Mouse (Mus musculus): ENCODE measurements around the gene Sept9. TPM values are rescaled to one million over a fixed set of nuclear protein-coding genes. Genes with fewer than 3 reads are reported as not detected.

The Sept9 gene
- polyA plus RNA-seq, 1 experiment, result 493 TPM

DNA sequence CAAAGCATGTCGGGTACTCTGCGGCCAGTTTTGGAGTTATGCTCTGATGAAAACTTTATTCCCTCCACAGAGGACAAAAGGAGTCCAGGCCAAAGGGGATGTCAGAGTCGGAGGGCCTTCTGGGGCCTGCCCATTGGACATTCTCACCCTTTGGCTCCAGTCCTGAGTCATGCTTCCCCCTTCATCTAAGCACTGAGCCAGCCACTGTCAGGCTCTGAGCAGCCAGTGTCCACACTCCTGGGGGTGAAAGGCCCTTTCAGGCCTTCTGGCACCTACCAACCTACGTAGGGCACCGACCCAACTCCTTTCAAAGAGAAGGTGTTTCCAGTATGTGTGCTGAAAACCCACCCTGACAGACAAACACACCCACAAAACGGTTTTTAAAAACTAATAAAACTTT lies 3.8 kb upstream of the Sept9 start:
- no peak for TF ChIP-seq GATA1 (IDR thresholded peaks at IDR 0.05; ENCODE audit: low read length)

DNA sequence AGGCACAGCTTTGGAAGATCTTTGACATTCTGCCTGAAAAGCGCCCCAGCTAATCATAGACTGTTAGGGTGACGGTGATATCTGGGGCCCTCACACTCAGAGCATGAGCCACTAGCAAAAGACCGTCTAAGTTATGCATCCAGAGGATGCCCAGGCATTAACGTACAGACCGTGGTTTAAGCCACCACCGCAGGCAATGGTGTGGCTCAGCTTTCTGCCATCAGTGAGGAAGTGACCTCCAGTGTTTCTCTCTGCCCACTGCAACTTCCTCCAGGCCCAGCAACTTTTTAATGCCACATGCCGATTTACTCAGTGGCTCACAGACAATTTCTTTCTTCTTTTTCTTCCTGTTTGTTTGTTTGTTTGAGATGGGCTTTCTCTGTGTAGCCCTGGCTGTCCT lies 2.8 kb upstream of the Sept9 start:
- no peak for TF ChIP-seq GATA1 (IDR thresholded peaks at IDR 0.05; ENCODE audit: low read length)

DNA sequence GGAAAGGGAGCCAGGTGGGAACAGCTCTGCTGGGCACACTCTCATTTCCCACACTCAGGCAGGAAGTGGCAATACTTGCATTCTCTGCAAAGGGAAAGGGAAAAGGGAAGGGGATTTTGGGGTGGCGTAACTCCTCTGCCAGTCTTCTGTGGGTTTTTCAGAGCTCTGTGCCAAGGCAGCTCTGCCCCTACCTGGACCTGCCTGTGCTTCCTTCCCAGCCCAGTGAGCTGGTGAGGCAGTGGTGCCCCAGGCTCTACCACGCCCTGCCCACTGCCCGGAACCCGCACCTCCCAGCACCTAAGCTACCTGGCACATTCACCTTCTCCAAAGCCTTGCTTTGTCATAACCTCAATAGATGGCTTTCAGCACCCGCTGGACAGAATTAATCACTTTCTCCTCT lies 1.3 kb upstream of the Sept9 start:
- TF ChIP-seq GATA1 (IDR thresholded peaks at IDR 0.05; ENCODE audit: low read length), result no peak

DNA sequence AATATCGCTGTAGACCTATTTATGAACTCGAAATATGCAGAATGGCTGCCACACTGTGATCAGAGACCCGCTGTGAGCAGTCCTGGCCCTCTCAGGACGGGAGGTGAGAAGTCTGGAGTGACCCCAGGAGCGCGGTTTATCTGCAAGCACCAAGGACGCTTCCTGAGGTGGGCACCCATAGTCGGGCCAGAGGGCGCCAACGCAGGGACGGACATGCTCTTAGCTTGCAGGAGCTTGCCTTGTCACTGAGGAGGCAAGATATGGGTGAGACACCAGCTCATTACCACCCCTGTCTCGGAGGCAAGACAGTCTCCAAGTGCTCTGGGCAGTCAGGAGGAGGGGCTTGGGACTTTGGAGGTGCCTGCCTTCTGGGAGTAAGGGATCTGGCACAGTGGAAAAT lies 2.4 kb downstream of the Sept9 start:
- TF ChIP-seq GATA1 (IDR thresholded peaks at IDR 0.05; ENCODE audit: low read length), result no peak

DNA sequence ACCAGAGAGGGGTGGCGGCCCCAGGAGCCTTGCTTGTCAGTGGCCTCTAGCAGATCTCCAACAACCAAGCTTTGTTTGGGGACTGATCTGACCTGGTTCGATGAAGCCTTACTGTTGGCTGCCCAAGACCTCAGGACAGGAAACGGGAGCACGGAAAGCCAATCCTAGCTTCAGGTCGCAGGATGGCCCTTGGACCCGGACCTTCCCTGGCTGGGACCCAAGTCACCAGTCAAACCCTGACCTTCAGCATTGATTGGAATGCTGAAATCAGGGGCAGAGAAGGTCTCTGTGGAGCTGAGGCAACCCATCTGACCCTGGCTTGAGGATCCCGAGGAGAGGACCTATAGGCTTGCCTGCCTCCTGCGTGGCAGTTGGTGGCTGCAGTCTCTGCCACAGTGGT lies 5.1 kb downstream of the Sept9 start:
- TF ChIP-seq GATA1 (IDR thresholded peaks at IDR 0.05; ENCODE audit: low read length), result no peak

DNA sequence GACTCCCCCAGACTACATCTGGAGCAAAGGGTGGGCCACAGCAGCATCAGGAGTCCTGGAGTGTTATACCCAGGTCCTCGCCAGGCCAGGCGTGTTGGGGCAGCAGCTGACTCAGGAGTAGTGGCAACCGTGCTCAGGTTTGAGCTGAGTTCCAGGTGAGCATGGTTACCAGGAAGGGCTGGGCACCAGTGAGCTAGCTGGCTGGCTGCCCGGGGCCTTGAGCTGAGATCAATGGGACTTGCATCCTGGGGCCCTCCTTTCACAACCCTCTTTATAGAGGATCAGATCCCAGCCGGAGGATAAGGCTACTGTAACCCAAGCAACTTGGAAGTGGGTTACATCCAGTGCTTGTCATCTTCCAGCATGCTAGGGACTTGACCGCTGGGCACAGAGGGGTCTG lies 5.6 kb downstream of the Sept9 start:
- no peak for TF ChIP-seq GATA1 (IDR thresholded peaks at IDR 0.05; ENCODE audit: low read length)

DNA sequence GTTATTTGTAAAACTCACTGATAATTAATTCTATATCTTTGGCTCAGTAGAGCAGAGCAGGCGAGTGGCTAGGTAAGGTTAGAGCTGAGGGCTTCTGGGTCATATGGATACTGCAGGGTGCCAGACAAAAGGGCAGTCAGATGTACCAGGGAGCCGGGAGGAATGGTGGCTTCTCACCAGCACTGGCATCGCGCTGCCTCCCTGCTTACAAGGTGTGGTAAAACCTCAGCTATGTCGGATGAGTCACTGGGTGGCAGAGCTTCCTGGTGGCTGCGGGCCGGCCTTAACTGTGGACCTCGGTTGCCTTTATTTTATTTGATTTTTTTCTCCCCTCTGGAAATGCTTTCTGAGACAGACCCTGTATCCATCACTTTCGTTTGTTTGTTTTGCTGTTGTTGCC lies 6.0 kb downstream of the Sept9 start:
- no peak for TF ChIP-seq GATA1 (IDR thresholded peaks at IDR 0.05; ENCODE audit: low read length)

DNA sequence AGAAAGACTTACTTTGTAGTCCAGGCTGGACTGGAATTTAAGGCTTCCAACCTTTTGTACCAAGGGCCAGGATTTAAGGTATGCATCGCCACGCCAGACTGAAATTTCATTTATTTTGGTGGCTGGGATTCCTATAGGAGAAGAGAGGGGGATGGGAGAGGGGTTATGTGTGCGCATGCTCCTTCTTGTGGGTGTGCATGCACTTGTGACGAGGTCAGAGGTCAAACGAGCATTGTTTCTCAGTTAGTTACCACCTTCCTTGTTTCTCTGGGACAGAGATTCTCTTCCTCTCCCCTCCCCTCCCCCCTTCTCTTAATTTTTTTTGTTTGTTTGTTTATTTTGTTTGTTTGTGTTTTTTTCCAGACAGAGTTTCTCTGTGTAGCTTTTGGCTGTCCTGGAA lies 8.0 kb downstream of the Sept9 start:
- no peak for TF ChIP-seq GATA1 (IDR thresholded peaks at IDR 0.05; ENCODE audit: low read length)

DNA sequence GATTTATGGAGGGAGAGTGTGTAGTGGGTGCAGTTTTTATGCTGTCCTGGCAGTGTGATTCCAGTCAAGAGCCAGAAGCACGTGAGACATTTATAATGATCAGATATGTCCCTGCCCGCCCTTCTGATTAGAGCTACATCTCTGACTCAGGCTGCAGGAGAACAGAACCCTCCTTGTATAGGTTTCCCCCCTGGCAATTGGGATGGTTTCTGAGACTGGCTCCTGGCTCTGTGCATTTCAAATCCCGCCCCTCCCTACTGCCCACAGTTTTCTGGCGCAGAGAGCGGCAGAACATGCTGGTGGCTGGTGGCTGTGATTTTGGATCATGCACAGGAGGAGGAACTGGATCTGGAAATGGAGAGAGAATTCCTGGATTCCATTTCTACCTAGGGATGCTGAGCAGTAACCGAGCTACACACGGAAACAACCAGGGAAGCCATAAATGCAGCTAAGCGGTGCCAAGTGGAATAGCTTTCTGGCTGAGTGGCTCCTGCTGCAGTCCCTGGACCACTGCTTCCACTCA lies 8.8 kb downstream of the Sept9 start:
- TF ChIP-seq GATA1 (IDR thresholded peaks at IDR 0.05; ENCODE audit: low read length), result no peak

DNA sequence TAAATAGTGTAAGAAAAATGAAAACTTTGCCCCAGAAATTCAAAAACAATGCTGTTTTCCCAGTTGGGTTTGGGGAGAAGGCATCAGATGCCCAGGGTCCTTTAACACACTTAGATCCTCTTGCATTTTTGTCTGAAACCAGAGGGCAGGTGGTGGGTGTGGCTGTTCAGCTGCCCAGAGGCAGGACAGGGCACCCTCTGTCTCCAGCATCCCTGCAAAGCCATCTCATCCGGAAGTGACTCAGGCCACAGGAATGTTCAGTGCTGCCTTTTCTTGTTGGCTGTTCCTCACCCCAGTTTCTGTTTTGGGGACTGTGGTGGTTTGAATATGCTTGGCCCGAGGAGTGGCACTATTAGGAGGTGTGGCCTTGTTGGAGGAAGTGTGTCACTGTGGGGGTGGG lies 17.3 kb downstream of the Sept9 start:
- no peak for TF ChIP-seq GATA1 (IDR thresholded peaks at IDR 0.05; ENCODE audit: low read length)

DNA sequence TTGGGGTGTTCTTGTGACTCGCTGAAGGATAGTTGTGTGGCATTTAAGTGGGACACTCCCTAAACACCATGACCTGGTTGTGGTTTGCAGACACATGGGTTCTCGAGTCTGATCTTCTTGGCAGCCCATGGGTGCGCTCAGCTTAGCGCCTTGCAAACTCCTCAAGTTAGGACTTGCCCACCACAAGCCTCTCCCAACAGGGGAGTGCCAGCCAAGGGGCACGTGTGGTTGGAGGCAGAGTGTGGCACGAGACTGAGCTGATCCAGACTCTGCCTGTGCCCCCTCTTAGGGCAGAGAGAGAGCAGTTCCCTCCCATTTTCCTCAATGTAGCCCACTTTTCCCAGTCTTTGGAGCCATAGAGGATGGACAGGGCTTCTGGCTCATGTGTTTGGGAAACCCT lies 18.6 kb downstream of the Sept9 start:
- no peak for TF ChIP-seq GATA1 (IDR thresholded peaks at IDR 0.05; ENCODE audit: low read length)

DNA sequence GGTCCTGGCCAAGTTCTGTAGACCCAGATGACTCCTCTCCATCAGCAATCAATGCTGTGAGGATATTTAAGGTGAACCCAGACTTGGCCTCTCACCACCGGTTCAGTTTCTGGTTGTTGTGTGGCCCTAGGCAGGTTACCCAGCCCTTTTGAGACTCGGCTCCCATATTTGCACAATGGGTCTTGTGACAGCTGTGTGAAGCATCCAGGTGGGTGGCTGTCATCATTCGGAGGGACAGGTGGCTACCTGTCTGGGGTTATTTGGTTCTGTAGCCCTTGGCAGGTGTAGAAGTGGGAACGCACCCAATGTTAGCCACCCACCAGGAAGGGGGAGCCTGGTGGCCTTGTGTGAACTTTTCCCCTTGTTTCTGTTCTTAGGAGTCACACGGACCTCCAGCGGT lies 19.0 kb downstream of the Sept9 start:
- no peak for TF ChIP-seq GATA1 (IDR thresholded peaks at IDR 0.05; ENCODE audit: low read length)

DNA sequence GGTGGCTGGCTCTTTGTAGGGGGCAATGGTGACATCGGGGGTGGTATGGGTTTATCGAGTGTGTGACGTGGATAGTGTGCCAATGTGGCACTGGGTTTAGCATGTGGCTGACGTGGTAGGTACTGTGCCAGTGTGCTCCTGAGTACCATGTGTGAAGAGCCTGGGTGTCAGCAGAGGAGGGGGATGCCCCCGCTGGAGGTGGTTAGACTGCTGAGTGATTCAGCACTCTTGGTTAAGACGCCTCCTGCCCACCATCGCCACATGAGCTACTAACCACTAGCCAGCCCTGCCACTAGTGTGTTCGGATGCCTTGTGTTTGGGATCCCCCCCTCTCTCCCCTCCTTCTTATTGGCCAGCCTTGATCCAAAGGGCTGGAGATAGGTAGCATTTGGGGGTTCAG lies 21.3 kb downstream of the Sept9 start:
- TF ChIP-seq GATA1 (IDR thresholded peaks at IDR 0.05; ENCODE audit: low read length), result no peak

DNA sequence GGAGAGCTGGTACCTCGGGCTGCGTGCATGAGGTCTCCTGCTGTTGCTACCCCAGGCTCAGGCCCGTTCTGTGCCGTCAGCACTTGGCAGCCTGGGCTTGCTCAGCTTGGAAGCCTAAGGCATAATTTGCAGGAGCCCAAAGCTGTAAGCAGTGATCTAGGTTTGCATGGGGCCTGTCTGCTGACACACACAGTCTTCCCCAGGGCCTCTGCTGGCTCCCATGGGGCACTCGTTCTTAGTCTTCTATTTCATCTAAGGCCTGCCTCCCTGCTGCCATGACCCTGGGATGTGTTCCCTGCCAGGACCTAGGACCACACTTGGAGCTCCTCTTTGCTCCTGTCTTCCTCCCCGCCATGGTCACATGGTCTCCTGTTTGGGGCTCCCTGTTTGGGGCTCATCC lies 21.7 kb downstream of the Sept9 start:
- TF ChIP-seq GATA1 (IDR thresholded peaks at IDR 0.05; ENCODE audit: low read length), result no peak

DNA sequence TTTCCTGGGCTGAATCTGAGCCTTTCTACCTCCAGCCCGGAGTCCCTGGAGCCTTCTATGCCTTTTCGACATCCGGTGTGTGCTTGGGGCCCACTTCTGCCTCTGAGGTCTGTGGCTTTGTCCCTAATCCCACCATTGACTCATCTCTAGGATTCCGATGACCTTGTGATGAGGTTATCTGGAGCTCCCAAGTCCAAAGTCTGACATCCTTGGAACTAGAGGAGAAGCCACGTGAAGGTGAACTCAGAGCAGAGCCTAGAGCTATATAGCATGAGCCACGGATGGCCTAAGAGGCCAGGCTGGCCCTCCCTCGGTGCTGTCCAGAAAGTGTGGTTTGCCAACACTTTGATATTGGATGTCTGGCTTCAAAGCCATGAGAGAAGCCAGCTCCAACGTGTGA lies 23.4 kb downstream of the Sept9 start:
- no peak for TF ChIP-seq GATA1 (IDR thresholded peaks at IDR 0.05; ENCODE audit: low read length)

DNA sequence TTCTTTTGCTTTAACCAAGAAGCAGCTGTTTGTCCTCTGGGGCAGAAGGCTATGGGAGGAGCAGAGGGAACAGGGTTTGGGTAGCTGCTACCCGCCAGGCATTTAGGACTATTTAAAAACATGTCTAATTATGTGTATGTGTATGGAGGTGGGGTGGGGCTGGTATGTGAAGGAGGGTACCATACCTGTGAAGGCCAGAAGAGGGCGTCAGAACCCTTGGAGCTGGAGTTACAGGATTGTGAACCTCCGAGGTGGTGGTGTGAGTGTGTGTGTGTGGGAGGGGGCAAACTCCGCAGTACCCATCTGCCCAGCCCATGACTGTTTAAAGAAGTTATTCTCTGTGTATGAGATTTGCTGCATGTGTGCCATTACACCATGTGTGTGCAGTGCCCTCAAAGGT lies 25.3 kb downstream of the Sept9 start:
- TF ChIP-seq GATA1 (IDR thresholded peaks at IDR 0.05; ENCODE audit: low read length), result no peak

DNA sequence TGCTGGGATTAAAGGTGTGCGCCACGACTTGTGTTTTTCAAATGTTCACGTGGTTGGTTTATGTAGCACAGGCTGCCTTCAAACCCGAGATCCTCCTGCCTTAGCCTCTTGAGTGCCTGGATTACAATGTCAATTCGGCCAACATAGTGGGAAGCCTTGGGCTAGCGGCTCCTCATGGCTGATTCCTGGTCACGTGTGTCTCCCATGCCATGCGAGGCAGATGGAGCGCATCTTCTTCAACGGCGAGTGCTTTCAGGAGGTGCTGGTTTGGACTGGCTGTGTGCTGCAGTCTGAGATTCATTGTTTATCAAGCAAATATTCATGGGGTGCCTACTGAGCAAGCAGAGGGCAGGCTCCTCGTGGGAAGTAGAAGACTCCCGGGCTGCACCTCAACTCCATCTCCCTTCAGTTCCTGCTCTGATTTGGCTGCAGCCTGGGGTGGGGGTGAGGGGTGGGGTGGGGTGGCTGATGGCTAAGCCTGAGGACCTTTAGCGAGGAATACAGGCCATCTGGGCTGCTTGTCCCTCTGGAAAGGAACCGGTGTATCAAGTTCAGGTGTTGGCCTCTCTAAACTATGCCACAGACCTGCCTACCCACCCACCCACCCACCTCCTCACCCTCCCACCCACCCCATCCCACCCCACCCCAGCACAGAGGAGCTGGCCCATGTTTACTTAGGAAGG lies 26.2 kb downstream of the Sept9 start:
- TF ChIP-seq GATA1 (IDR thresholded peaks at IDR 0.05; ENCODE audit: low read length), result no peak

DNA sequence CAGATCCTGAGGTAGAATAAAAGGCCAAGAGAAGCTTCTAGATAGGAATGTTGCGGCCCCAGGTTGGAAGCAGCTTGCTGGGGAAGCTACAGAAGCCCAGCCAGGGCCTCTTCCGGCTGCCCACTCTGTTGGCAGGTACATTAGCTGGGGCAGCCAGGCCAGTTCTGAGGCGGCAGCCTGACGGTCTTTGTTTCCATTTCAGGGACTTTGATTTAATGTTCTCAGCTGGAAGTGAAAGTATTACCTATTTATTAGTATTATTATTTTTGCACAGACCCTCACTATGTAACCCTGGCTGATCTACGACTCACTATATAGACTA lies 26.7 kb downstream of the Sept9 start:
- TF ChIP-seq GATA1 (IDR thresholded peaks at IDR 0.05; ENCODE audit: low read length), result no peak

Data from G1E-ER4 (cell line).